Mouse (Mus musculus) testis, postnatal 10 days (tissue): Measurements from ENCODE around the gene Mylk.
"Not testable (repeated sequence)": the region's sequence is repeated elsewhere in the genome, so short reads cannot be mapped to it uniquely, and the experiment has no call there.

Experiments
- DNase-seq: peaks from one replicate; pipeline ENCODE4 v3.0.0; 2021; ENCODE audit warnings: low spot score

Mylk gene

DNA sequence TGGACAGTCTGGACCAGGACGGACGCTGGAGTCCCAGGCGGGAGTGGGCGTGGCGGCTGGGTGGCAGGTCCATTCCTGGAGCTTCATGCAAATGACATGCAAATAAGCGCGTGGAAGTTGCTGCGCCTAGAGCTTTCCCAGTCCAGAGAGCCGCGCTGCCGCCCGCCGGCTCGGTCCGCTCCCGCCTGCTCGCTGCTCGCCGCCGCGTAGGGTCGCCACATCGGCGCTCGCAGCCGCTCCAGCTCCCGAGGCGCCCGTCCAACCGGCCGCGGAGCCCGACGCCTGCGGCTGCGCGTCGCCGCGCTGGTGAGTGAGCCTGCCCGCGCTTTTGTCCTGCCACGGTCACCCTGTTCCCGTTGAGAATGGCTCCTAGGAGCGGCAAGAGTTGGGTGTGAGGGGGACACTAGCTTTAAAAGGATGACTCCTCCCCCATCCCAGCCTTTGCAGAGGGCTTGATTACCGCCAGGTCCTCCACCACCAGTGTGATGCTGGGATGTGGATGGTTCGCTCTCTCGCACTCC, at the start of gene Mylk:
TSS of gene Mylk (plus strand) at position 146 of the 521 bp plus-strand sequence.
- peak; percentile 92 for DNase-seq

DNA sequence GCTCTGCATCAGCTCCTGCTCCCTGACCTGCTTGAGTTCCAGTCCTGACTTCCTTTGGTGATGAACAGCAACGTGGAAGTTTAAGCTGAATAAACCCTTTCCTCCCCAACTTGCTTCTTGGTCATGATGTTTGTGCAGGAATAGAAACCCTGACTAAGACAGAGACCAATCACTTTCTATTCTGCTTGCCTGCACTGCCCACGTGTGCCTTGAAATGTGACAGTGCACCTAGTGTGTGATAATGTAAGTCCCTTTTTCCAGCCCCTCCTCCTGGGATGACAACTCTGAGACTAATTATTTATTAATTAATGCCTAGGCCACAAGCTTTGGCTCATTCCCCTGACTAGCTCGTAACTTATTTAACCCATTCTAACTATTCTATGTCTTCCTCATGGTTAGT, 46.3 kb upstream of the Mylk start:
- not testable (repeated sequence) for DNase-seq

DNA sequence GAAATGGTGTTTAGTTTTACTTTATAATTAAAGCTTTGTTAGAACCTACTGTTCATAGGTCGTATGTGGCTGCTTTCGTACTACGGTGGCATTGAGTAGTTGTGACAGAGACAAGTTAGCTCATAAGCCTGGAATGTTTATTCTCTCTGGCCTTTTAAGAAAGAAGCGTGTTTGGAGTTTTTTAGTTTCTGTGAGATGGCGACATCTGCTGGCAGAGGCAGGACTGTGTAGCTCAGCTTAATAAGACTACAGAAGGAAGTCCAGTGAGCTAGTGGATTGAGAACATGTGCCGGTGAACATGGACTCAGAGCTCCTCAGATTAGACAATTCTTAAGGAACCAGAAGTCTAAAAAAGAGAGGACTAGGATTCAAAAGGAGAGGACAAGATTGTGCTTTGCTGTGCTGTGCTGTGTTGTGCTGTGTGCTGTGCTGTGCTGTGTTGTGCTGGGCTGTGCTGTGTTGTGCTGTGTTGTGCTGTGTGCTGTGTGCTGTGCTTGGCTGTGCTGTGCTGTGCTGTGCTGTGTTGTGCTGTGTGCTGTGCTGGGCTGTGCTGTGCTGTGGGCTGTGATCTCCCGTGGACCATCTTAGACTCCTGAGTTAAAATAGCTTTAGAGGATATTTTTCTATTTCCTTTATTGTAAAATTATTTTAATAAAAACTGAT, 44.7 kb upstream of the Mylk start:
- peak; percentile 82 for DNase-seq

DNA sequence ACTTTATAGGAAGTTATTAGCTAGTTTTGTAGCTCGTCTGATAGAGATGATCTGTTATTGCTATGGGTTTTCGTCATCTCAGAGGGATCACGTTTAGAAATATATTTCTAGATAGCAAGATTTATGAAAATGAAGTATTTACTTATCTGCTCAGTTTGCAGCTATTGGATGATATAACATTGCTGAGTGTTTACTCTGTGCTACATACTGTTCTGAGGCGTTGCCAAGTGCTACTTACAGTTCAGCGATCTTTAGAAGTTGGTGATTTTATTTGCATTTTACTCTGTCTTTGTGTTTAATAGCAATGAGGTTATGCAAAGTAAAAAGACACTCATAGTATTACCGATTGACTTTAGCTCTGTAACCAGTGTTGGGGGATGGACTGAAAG, 44.2 kb upstream of the Mylk start:
- DNase-seq, result no peak

DNA sequence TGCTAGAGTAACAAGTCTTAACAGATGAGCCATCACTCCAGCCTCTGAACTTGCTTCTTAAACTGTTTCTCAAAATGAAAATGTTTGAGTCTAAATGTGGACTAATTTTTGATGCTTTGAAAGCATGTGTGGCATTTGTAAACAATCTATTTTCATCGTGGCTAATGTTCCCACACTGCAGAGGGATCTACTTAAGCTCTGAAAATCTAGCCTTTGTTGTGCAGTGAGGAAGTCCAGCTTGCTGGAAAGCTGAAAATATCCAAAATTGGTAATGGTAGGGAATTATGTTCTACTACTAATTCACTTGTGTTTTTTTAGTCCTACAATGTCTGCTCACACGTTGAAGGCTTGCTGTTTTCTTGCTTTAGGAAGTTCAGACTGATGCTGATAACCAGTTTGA, 39.0 kb upstream of the Mylk start:
- no peak for DNase-seq

DNA sequence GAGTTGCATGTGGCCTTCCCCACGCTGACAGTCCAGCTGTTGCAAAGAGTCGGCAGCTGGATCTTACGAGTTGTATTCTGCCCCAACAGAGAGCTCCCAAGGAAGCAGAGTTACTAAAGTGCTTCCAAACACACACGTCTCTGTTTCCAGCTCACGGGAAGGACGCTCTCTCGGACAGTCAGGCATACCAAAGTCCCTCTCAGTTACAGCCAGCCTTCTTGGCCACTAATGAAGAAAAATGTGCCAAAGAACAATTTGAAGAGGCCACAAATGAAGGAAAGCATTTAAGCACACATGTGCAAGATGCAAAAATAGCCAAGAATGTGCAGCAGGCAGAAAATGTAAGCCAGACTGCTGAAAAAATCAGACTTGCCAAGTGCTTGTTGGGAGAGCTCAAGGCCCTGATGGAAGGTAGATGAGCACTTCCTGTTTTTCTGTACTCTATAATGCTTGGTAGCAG, 38.5 kb upstream of the Mylk start:
- peak; percentile 42 for DNase-seq

DNA sequence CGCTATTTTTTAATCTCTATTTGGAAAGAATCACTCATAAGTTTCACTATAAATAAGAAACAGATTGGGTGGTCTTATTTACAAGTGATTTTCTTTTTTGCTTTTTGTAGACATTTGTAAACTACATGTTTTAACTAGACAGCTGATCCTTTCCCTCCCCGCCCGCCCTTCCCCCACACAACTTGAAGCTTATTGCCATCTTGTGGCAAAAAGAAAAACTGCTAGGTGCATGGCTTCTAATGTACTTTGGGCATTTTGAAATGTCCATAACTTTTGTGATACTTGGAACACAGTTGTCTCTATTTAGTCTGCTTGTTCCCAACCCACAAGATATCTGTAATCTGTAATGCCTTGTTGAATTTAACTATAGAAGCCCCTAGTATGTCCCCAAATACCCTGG, 33.5 kb upstream of the Mylk start:
- DNase-seq, result no peak

DNA sequence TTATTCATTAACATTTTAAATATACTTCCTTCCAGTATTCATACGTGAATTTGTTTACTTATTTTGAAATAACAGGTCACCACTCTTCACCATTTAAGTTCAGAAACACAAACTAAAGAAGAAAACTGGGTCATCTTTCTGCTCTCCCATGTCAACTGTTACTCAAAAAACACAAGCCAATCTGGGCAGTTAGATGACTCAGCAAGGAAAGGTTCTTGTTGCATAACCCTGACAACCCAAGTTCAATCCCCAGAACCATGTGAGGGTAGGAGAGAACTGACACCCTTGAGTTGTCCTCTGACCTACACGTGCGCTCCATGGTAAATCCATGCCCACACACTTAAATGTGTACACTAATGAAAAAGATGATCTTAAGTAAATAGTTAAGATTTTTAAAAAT, 19.9 kb upstream of the Mylk start:
- DNase-seq, result no peak

DNA sequence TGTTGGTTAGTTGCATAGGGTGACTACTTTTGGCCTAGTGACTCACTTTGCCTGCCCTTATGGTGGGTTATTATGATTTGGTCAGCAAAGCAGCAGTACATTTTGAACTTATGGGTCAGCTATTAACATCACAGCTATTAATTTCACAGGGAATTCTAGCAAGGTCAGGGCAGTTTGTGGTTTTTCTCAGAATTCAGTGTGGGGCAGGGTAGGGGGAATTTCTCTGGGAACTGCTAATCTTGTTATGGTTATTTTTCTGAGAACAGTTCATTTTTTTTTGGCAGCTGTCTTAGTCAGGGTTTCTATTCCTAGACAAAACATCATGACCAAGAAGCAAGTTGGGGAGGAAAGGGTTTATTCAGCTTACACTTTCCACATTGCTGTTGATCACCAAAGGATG, 16.4 kb upstream of the Mylk start:
- not testable (repeated sequence) for DNase-seq

DNA sequence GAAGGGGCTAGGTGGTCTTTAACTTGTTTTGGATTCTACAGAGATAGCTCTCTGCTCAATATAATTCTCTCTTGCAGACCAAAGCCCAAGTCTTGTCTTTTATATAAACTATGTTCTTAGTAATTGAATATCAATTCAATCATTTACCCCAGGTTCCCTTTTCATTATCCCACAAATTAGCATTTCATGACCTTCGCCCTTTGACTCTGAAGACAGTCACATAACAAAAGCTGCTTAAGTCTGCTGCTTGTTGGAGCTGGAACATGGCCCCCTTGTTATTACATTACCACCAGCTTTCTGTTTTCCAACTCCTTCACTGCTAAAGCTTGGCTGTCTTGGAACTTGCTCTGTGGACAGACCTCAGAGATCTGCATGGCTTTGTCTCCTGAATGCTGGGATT, 15.6 kb upstream of the Mylk start:
- no peak for DNase-seq

DNA sequence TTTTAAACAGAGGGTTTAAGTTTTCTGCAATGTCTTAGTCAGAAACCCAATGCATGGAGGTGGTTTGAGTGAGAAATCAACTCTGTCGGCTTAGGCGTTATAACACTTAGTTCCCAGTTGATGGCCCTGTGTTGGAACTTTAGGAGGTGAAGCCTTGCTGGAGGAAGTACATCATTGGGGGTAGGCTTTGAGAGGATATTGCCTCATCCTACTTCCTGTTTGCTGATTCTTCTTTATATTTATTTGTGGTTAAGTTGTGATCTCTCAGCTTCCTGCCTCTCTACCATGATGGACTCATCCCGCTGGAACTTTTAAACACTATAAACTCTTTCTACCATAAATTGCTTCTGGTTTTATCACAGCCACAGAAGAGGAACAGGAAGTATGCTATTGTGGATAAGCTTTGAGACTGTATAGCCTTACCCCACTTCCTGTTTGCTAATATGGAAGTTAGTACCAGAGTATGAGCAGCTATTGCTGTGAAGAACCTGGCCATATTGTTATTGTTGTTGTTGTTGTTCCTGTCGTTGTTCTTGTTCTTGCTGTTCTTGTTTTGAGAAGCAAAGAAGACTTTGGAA, 6.3 kb upstream of the Mylk start:
- DNase-seq, result no peak

DNA sequence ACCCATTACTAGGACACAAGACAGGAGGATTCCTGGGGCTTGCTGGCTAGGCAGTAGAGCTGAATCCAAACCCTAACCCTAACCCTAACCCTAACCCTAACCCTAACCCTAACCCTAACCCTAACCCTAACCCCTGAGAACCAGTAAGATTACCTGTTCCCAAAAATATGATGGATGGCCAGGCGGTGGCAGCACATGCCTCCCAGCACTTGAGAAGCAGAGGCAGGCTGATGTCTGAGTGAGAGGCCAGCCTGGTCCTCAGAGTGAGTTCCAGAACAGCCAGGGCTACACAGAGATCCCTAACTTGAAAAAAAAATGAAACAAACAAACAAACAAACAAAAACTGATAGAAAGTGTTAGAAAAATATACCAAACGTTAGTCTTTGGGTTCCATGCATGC, 2.1 kb upstream of the Mylk start:
- DNase-seq, result no peak

DNA sequence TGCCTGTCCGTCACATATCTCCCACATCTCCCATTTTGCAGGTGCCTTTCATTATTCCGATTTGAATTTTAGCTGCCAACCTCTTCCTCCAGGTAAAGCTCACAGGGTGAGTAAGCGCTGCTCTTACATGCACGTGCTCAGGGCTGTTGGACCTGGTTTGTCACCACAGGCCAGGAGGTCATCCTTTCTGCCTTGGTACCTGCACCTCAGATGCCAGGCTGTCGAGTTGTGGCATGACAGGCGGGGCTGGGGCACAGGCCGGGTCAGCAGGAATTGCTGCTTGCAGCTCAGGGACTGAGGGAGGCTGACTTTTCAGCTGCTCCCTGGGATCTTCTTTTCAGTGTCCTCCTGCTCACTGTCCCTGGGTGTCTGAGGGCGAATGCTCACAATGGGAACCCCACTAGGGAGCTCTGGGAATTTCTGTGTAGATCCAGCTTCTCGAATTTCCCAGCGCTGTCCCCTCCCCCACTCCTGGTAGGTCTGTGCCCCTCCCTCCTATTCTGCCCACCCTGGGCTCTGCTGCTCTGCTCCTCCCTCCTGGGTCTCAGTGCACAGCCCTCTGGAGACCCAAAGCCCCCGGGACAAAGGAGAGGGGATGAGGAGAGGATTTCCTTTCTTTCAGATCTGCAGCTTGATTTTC, 3.2 kb downstream of the Mylk start:
- DNase-seq, result peak; percentile 44

DNA sequence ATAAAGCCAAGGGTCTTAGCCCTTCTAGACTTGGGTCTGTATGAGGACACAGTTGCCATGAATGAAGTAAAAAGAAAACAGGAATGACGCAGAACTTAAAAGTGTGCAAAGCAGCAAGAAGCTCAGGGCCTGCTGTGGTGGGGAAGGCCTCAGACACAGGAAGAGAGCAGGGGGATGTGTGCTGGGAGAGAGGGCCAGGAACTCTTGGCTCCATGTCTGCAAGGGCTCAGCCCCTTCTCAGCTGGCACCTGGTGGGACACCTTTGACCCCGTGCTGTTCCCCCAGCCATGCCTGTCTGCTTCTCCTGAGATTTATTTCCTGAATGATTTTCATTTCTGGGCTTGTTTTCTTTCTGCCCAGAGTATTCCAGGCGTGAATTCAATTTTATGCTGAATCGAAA, 4.5 kb downstream of the Mylk start:
- DNase-seq, result no peak

DNA sequence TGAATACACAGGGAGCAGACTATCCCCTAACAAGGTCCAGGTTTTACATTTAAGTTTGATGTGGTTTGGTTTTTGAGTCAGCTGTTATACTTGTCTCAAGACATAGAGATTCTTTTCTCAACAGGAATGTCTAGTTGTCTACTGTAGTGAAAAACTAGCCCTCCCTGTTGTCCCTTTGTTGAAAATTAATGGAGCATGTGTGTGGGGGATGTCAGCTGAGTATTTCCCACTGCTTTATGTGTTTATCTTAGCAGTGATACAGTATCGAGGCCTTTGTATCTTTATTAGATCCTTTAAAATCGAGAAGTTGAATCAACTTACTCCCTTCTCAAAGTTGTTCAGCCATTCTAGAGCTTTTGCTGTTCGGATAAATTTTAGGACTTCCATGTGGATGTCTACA, 7.0 kb downstream of the Mylk start:
- DNase-seq, result no peak

DNA sequence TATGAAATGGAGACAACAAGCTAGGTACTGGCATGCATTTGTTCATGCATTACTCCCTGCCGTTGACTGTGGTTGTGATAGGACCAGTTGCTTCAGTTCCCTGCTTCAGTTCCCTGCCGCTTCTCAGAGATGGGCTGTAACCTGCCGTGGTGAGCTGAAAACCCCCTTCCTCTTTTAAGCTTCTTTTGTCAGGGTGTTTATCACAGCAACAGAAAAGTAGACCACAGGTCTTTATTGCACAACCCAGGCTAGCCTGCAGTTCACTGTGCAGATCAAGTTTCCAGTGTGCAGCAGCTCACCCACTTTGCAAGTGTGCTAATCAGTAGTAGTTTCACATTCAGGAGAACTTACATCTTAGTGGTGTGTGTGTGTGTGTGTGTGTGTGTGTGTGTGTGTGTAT, 8.0 kb downstream of the Mylk start:
- no peak for DNase-seq

DNA sequence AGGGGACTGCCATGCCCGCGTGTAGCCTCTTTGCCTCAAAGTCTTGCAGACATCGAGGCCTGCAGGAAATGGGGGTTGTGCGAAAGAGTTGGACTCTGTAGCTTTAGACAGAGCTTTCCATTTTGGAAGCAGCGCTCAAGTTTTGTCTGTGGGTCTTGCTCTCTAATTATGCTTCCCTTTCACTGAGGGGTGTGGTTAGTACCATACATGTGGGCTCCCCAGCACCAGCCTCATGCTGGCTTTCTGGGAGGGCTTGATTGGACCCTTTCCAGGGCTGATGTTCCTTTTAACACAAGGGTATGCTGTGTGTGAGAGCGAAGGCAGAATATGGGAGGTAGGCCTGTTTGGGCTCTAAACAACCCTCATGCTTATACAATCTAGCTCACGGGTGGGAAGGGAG, 12.0 kb downstream of the Mylk start:
- no peak for DNase-seq

DNA sequence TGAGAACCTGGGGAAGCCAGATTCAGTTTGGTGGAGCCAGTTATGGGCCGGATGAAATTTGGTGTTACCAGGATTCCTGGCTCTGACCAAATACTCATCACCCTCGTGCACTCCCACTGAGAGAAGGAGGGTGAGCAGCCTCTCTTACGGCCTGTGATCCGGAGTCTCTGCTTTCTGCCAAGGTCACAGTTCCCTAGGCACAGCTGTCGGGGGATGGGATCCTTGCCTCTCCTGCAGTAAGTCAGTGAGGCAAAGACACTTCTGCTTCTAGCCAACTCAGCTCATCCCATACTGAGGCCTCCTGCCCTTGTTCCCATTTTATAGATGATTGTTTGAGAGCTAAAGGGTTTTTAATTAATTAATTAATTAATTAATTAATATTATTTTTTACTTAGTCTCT, 13.2 kb downstream of the Mylk start:
- no peak for DNase-seq

DNA sequence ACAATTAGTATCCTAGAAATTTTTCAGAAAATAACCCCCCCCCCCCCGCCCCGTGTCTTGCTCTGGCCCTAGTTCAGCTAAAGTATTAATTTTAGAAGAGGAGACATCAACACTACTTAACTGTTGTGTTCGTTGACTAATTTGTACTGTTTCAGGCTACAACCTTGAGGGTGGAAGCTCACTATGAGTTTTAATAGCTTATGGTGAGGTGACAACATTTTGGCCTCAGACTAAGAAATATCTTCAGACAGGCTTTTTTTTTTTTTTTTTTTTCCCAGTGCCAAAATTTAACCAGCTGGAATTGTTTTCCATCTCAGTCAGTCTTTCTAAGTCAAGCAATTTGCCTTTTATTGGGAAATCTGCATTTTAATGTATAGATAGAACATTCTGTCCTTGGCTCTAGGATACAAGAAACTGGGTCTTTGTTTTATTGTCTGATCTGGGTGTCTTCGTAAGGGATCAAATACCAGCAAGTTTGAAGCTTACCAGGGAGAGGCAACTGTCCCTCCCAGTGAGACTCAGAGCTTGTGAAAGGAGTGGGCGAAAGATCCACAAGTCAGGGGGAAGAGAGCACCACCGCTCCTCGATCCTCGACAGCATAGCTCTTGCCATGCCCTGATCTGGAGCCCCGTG, 19.1 kb downstream of the Mylk start:
- DNase-seq, result no peak

DNA sequence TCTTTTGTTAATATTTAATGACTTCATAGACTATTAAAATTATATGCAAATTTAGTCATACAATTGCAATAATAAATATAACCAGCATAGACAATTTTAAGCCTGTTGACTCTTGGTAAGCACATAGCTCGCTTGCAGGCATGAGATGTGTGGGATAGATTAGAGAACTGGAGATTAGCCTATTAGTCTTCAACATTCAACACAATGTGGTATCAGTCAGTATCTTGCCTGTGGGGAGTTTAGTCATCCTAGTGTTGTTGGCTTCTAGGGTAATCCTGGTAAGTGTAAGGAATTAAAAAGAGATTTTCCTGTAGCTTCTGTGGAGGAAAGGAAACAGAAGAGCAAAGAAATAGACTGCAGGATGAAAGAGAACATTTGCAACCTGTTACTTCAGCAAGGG, 20.7 kb downstream of the Mylk start:
- DNase-seq, result no peak

DNA sequence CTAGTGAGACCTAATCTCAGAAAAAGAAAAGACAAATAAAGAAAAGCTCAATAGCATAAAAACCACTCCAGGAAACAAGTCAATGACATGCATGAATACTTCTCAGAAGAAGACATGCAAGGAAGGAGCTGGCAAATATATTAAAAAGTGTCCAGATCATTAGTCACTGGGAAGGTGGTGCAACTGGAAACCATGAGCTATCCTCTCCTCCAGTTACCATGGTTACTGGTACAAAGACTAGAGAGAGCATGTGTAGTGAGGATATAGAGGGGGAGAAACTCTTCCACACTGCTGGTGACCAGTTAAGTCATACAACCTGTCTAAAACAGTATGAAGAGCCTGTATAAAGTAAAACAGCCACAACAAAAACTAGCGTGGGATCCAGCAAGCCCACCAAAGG, 21.2 kb downstream of the Mylk start:
- DNase-seq, result no peak

DNA sequence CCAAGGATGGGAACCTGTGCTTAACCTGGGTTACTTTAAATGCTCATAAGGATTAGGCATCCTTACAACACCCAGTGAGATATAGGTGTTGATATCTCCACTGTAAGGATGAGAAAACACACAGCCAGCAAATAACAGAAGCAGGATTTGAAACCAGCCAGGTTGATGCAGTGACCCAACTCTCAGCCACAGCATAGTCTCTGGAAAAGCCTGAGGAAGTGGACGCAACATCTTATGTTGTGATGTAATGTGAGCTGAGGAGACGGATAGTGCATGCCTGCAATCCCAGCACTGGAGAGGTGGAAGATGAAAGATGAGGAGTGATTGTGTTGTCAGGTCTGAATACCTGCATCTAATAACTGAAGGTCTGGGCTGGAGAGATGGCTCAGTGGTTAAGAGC, 22.4 kb downstream of the Mylk start:
- DNase-seq, result no peak

DNA sequence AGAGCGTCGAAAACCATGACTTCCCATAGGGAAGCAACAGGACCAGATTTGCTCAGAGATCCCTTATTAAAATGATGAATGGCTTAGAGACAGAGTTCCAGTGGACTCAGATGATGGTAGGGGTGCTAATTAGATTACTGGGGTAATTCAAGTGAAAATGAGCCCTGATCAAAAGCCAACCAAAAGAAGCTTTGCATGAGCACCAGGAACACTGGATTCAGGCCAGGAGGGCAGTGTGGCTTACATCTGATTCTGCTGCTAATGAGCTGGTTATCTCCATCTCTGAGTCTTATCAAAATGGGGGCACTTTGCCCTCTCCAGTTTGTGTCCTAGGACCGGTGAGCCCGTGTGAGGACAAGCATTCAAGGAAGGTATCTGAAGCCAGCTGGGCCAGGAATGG, 23.4 kb downstream of the Mylk start:
- peak; percentile 25 for DNase-seq
